Mouse (Mus musculus): ENCODE data around the gene Tmem164. TPM values are rescaled to one million over a fixed set of nuclear protein-coding genes. Genes with fewer than 3 reads are reported as not detected.

Gene Tmem164
- total RNA-seq, 2 experiments from 2014 or later = 21.0 to 23.8 TPM

GRCm38 (mm10) chrX:142829267-142829666 is 148.1 kb downstream of the Tmem164 start:
- DNase-seq = no peak

GRCm38 (mm10) chrX:142829866-142830470 is 148.8 kb downstream of the Tmem164 start:
- DNase-seq = peak in 1 of 2 experiments; percentile 50

- DNase-seq = peak; percentile 37 to 67
Measured at GRCm38 (mm10) chrX:142830572-142830971, 149.4 kb downstream of the Tmem164 start.

GRCm38 (mm10) chrX:142832221-142832620 is 151.0 kb downstream of the Tmem164 start:
- DNase-seq = no peak

- DNase-seq = peak; percentile 55 to 70
Measured at GRCm38 (mm10) chrX:142833164-142833796, 152.1 kb downstream of the Tmem164 start.

GRCm38 (mm10) chrX:142834807-142835206 is 153.6 kb downstream of the Tmem164 start:
- DNase-seq = peak; percentile 29 to 41

- no peak for DNase-seq
Measured at GRCm38 (mm10) chrX:142836399-142836798, 155.2 kb downstream of the Tmem164 start.

GRCm38 (mm10) chrX:142837316-142837715 is 156.1 kb downstream of the Tmem164 start:
- peak in 1 of 2 experiments; percentile 7 for DNase-seq

GRCm38 (mm10) chrX:142838841-142839240 is 157.6 kb downstream of the Tmem164 start:
- DNase-seq = peak in 1 of 2 experiments; percentile 18

- peak in 1 of 2 experiments; percentile 2 for DNase-seq
Measured at GRCm38 (mm10) chrX:142839411-142839810, 158.2 kb downstream of the Tmem164 start.

GRCm38 (mm10) chrX:142841916-142842315 is 160.7 kb downstream of the Tmem164 start:
- no peak for DNase-seq

GRCm38 (mm10) chrX:142846266-142846665 is 165.1 kb downstream of the Tmem164 start:
- DNase-seq = peak in 1 of 2 experiments; percentile 3

GRCm38 (mm10) chrX:142848032-142848431 is 166.8 kb downstream of the Tmem164 start:
- no peak for DNase-seq

GRCm38 (mm10) chrX:142869844-142870243 is 188.6 kb downstream of the Tmem164 start:
- DNase-seq = peak in 1 of 2 experiments; percentile 18

- no peak for DNase-seq
Measured at GRCm38 (mm10) chrX:142882255-142882654, 201.0 kb downstream of the Tmem164 start.

- no peak for DNase-seq
Measured at GRCm38 (mm10) chrX:142883593-142883992, 202.4 kb downstream of the Tmem164 start.

- DNase-seq = no peak
Measured at GRCm38 (mm10) chrX:142885962-142886361, 204.8 kb downstream of the Tmem164 start.

Small RNAs within 50 kb of the gene (microRNA-seq; reads per million reads assigned to microRNA genes)
- gene Mir652 = 7,311 to 8,280 reads per million in 2 experiments
